Mouse (Mus musculus) heart, embryonic 13.5 days (tissue): ENCODE measurements around the gene Mcf2l. TPM values are rescaled to one million over a fixed set of nuclear protein-coding genes. Genes with fewer than 3 reads are reported as not detected.

Experiments used
- ATAC-seq: fragments of 200-750 bp; cut with Nextera tagmentation; 2 replicates; pipeline ENCODE4 v1.8.0; 2017; ENCODE audit warnings: moderate TSS enrichment; ENCODE audit not compliant: insufficient number of reproducible peaks, low FRiP score, low TSS enrichment; ENCODE audit errors: extremely low read depth
- H3K27ac ChIP-seq: fragments of 300-500 bp; sonication (generic); replicated peaks from 2 replicates; pipeline ENCODE4 v1.5.1; 2015; ENCODE audit warnings: moderate library complexity, mild to moderate bottlenecking, inconsistent platforms
- H3K27me3 ChIP-seq: fragments of 300-500 bp; sonication (generic); replicated peaks from 2 replicates; pipeline ENCODE4 v1.6.1; 2015; ENCODE audit warnings: mild to moderate bottlenecking, inconsistent platforms
- H3K36me3 ChIP-seq: fragments of 300-500 bp; sonication (generic); 2 replicates; pipeline ENCODE4 v1.6.1; 2015; ENCODE audit warnings: mild to moderate bottlenecking, inconsistent platforms
- H3K4me1 ChIP-seq: fragments of 300-500 bp; sonication (generic); 2 replicates; pipeline ENCODE4 v1.6.1; 2015; ENCODE audit warnings: inconsistent platforms
- H3K4me2 ChIP-seq: fragments of 300-500 bp; sonication (generic); 2 replicates; pipeline ENCODE4 v1.6.1; 2015; ENCODE audit warnings: inconsistent platforms, mild to moderate bottlenecking, moderate library complexity
- H3K4me3 ChIP-seq: fragments of 300-500 bp; sonication (generic); 2 replicates; pipeline ENCODE4 v1.5.1; 2015; ENCODE audit warnings: moderate library complexity, mild to moderate bottlenecking, inconsistent platforms
- H3K9ac ChIP-seq: fragments of 300-500 bp; sonication (generic); 2 replicates; pipeline ENCODE4 v1.6.1; 2015; ENCODE audit warnings: inconsistent platforms, mild to moderate bottlenecking, moderate library complexity
- H3K9me3 ChIP-seq: fragments of 300-500 bp; sonication (generic); 2 replicates; pipeline ENCODE4 v1.6.1; 2016; ENCODE audit warnings: inconsistent platforms
- whole genome bisulfite sequencing: fragments of 180-500 bp; shearing (Covaris S2); methylation state at CpG from one replicate; pipeline ENCODE4 v1.1.7; 2015; ENCODE audit warnings: mixed read lengths; 5-methylcytosine and 5-hydroxymethylcytosine counted together
- microRNA-seq: library from miRNA; unstranded; fragments of <30 nt; microRNA quantifications from one replicate; pipeline ENCODE4, GENCODE M21; 2016
- polyA plus RNA-seq: library from polyadenylated mRNA; unstranded; fragments of >200 nt; fragmentation: Nextera tagmentation; extraction: Ambion mirVana; gene quantifications from 2 replicates; pipeline ENCODE4 v1.2.1, GENCODE M21; 2015

The Mcf2l gene
- polyA plus RNA-seq, 1 experiment from 2014 or later, result 7.1 TPM

DNA sequence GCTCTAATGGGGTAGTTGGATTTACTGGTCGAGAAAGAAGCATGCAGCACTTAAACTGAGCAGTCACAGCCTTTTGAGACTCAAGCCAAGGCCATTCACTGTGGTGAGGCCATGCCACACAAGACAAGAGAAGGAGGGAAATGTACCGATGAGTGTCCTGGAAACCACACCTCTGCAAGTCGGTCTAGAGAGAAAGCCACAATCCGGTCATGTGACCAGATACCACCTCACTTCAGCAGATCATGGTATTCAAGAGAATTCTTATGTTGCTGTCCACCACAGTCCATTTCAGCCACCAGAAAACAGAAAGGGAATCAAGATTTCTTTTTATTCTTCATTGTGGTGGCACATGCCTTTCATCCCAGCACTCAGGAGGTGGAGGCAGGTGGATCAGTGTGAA is 167.9 kb downstream of the Mcf2l start:
- no peaks in the 10 kb centered on the region for H3K9me3 ChIP-seq
- peaks cover 27% of the 10 kb centered on the region for H3K4me1 ChIP-seq
- no peaks in the 10 kb centered on the region for H3K36me3 ChIP-seq
- WGBS, result 79% methylated on average over 4 of the region's 4 CpGs
- no peaks in the 10 kb centered on the region for H3K27me3 ChIP-seq
- no peak for ATAC-seq
- H3K4me3 ChIP-seq, result no peak overlapping the region
- no peak overlapping the region for H3K9ac ChIP-seq
- no peak overlapping the region for H3K4me2 ChIP-seq
- no peak overlapping the region for H3K27ac ChIP-seq

DNA sequence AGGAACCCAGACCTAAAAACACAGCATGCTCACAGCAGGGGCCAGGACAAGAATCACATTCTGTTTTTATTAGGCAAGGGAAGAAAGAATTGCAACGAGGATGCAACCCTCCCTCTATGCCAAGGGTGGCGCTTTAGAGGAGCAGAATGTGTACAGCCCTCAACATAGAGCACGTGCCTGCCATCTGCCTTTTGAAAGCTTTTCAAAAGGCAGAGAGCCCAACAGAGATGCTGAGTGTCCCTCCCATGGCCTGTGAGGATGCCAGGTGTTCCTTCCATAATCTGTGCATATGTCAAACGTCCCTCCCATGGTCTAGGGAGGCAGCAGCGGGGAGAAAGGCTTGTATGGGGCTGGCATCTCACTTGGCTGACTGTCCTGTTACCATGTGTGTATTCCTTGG is 174.0 kb downstream of the Mcf2l start:
- no peaks in the 10 kb centered on the region for H3K4me1 ChIP-seq
- no peaks in the 10 kb centered on the region for H3K27me3 ChIP-seq
- WGBS, result 67% methylated on average over 5 of the region's 5 CpGs
- no peaks in the 10 kb centered on the region for H3K36me3 ChIP-seq
- no peak overlapping the region for H3K27ac ChIP-seq
- H3K9ac ChIP-seq, result no peak overlapping the region
- no peaks in the 10 kb centered on the region for H3K9me3 ChIP-seq
- H3K4me3 ChIP-seq, result no peak overlapping the region
- ATAC-seq, result no peak
- no peak overlapping the region for H3K4me2 ChIP-seq

DNA sequence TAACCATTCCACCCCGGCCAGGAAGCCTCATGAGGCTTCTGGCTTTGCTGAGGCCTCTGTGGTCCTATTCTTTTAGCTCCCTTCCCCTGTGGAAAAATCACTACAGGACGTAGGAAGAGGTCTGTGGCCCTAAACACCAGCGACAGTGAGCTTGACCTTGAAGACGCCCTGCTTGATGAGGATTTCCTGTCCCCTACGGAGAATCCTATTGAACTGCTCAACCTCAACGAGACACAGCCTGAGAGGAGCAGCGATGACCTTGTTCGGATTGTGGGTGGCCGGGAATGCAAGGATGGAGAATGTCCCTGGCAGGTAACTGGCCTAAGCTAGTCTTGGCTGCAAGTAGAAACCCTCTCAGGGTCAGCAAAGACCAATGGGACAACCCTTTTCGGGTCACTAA is 176.9 kb downstream of the Mcf2l start:
- Histone ChIP-seq H3K27ac (no peak overlapping the region), H3K4me2 (no peak overlapping the region), H3K27me3 (no peaks in the 10 kb centered on the region), H3K36me3 (no peaks in the 10 kb centered on the region), H3K4me1 (no peaks in the 10 kb centered on the region), H3K9ac (no peak overlapping the region), H3K9me3 (no peaks in the 10 kb centered on the region), H3K4me3 (no peak overlapping the region)
- 76% methylated on average over 10 of the region's 10 CpGs for WGBS
- ATAC-seq, result no peak

DNA sequence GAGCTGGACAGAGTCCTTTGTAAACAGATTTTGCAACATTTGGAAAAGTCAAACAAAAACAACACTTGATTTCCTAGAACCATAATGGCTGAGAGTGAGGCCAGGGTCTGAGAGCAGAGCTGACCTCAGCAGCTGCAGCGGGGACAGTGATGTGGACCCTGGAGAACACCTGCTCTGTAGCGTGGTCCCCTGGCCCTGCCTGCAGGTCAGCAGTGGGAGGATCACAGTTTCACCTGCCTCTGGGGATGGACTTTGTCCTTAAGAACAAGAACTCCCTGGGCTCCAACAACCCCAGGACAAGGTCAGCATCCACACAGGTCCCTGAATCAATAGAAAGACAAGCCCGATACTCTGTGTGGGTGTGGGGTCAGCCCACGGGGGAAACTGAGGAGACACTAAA is 183.7 kb downstream of the Mcf2l start:
- ATAC-seq, result no peak
- H3K4me2 ChIP-seq, result no peak overlapping the region
- no peak overlapping the region for H3K4me3 ChIP-seq
- H3K9ac ChIP-seq, result no peak overlapping the region
- 86% methylated on average over 4 of the region's 4 CpGs for WGBS
- H3K27me3 ChIP-seq, result 0 out of 2 replicates have a peak, but pooled peaks cover 5% of the 10 kb centered on the region
- no peaks in the 10 kb centered on the region for H3K9me3 ChIP-seq
- H3K4me1 ChIP-seq, result peaks cover 4% of the 10 kb centered on the region; the same call in 1 of the 2 replicates
- no peaks in the 10 kb centered on the region for H3K36me3 ChIP-seq
- H3K27ac ChIP-seq, result no peak overlapping the region

DNA sequence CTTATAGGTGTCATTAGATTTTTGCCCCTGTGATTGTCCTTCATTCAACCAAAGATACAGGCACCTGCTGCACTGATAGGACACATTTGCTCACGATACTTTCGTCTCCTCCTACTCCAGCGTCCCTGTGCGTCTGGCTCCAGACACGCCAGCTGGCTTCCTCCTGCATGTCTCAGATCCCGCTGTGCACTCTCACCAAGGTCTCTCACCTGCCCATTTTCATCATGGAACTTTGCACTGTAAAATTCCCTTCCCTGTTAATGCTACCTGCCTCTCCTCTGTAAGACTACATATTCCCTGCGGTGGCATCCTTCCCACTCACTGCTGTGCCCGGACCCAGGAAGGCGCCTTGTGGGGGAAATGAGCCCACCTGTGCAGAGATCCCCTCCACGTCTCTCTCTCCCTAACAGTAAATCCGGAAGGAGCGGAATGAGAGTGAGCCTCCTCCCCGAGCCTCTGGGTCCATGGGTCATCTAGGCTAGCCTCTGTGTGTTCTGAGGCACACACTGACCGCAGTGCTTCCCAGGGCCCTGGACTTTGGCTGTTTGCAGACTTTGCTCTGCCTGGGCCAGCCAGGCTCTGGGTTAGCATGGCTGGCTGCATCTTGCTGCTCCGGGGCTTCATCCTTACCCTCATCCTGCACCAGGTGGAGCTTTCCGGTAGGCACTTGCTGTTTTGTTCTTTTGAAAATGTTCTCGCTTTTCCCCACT is 187.0 kb downstream of the Mcf2l start, which contains the start of gene Proz:
Proz (plus strand) TSS at position 474 of the 710 bp plus-strand sequence.
- Histone ChIP-seq H3K27me3 (0 out of 2 replicates have a peak, but pooled peaks cover 10% of the 10 kb centered on the region), H3K9ac (no peak within 1 kb of the TSS), H3K27ac (no peak within 1 kb of the TSS), H3K4me3 (no peak within 1 kb of the TSS), H3K4me2 (no peak within 1 kb of the TSS), H3K9me3 (no peaks in the 10 kb centered on the region), H3K4me1 (peaks cover 4% of the 10 kb centered on the region; the same call in 1 of the 2 replicates), H3K36me3 (no peaks in the 10 kb centered on the region)
- no peak for ATAC-seq
- WGBS, result 66% methylated on average over 17 of the region's 17 CpGs

DNA sequence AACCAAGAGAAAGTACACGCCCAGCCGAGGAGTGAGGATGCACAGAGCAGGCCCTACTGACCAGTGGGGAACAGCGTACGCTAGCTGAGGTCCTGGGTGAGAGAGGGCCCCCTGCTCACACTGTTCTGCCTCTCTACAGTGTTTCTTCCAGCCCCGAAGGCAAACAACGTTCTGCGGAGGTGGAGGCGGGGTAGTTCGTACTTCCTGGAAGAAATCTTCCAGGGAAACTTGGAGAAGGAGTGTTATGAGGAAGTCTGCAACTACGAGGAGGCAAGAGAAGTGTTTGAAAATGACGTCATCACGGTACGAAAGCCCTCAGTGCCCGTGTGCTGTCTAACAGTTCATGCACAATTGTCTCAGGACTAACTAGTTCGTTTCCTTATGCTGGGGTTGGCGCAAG is 189.5 kb downstream of the Mcf2l start:
- H3K4me2 ChIP-seq, result no peak overlapping the region
- no peaks in the 10 kb centered on the region for H3K36me3 ChIP-seq
- 70% methylated on average over 16 of the region's 16 CpGs for WGBS
- peaks cover 2% of the 10 kb centered on the region; the same call in 1 of the 2 replicates for H3K4me1 ChIP-seq
- no peaks in the 10 kb centered on the region for H3K9me3 ChIP-seq
- H3K27me3 ChIP-seq, result 0 out of 2 replicates have a peak, but pooled peaks cover 10% of the 10 kb centered on the region
- no peak for ATAC-seq
- H3K9ac ChIP-seq, result no peak overlapping the region
- no peak overlapping the region for H3K27ac ChIP-seq
- H3K4me3 ChIP-seq, result no peak overlapping the region

Small RNAs within 50 kb of the gene (microRNA-seq; reads per million reads assigned to microRNA genes)
- not detected for gene Gm38671

Other genes with a start within 250 kb of the Mcf2l start
- 22.7 and 23.4 TPM in 2 replicates for gene Tubgcp3, start 201.6 kb upstream of the Mcf2l start, polyA plus RNA-seq
- 10.4 and 11.2 TPM in 2 replicates for gene Atp11a, start 116.8 kb upstream of the Mcf2l start, polyA plus RNA-seq
- gene F7, start 152.2 kb downstream of the Mcf2l start, polyA plus RNA-seq, result 0.46 TPM in 1 of 2 replicates, not detected in the other
- 1.4 and 4.4 TPM in 2 replicates for gene F10, start 163.5 kb downstream of the Mcf2l start, polyA plus RNA-seq
- 0.32 and 1.4 TPM in 2 replicates for gene Proz, start 187.1 kb downstream of the Mcf2l start, polyA plus RNA-seq
- gene Pcid2, start 231.7 kb downstream of the Mcf2l start, polyA plus RNA-seq, result 24.2 and 25.7 TPM in 2 replicates
- gene Cul4a, start 231.8 kb downstream of the Mcf2l start, polyA plus RNA-seq, result 99.5 and 102 TPM in 2 replicates